11 mouse cellular contexts compared by ENCODE assay signal in genomic region chr6:100146360-100146935, GRCm38 (mm10).
DNase-seq lines count a peak whose midpoint lies in the region; ATAC-seq lines count a peak whose summit lies in the region.
"Had no signal": no experiment of that assay in that cellular context is flagged by ENCODE, and none has a peak within 500 bp of the region (broad histone marks: within the 10 kb centered on the region; RNA-seq: fewer than 3 reads in every experiment).

No protein-coding gene starts in this region.

- 40% methylated on average over 5 of the region's 5 CpGs for WGBS in forebrain, embryonic 13.5 days
- 32% methylated on average over 5 of the region's 5 CpGs for WGBS in forebrain, embryonic 15.5 days

- DNase-seq in left cerebral cortex, postnatal 36 days (ENCODE audit: low spot score in 2 of 2), result peak; percentile 36
- DNase-seq in left cerebral cortex, adult 11 months (ENCODE audit: low spot score), result no peak
- DNase-seq in MN1 (ENCODE audit: low spot score), result peak; percentile 69
- DNase-seq in gastrocnemius, postnatal 25 days, result peak; percentile 41
- no peak for DNase-seq in c-Kit-positive CD71-positive TER-119-positive erythroid progenitor cells, embryonic 14.5 days (ENCODE audit: low spot score)
- no peak for DNase-seq in urinary bladder, adult 18-20 months (ENCODE audit: low spot score in 2 of 2)
- DNase-seq: cerebellum, adult 9-10 months had no signal

- H3K4me1 ChIP-seq in forebrain, embryonic 13.5 days, result peaks cover 49% of the 10 kb centered on the region
- peaks cover 44% of the 10 kb centered on the region for H3K4me1 ChIP-seq in forebrain, embryonic 15.5 days

- no peak overlapping the region for H3K9ac ChIP-seq in forebrain, embryonic 13.5 days
- no peak overlapping the region for H3K9ac ChIP-seq in forebrain, embryonic 15.5 days (replicated peaks)
- H3K9ac ChIP-seq: neural tube, embryonic 15.5 days had no signal

- peak; percentile 39; the same call in 1 of the 2 replicates for ATAC-seq in forebrain, embryonic 13.5 days
- ATAC-seq in forebrain, embryonic 15.5 days (replicated peaks), result no peak
- ATAC-seq: midbrain, embryonic 16.5 days had no signal

- intact Hi-C loops in left cerebral cortex, postnatal 36 days (cut with DNase I), result loop anchor here (10.0 kb wide), 1 partner anchor 242 kb away; no protein-coding TSS in a partner anchor

- H3K4me2 ChIP-seq in forebrain, embryonic 13.5 days, result no peak overlapping the region
- H3K4me2 ChIP-seq in forebrain, embryonic 15.5 days (replicated peaks), result no peak overlapping the region
- H3K4me2 ChIP-seq: neural tube, embryonic 15.5 days had no signal

- H3K36me3 ChIP-seq in forebrain, embryonic 13.5 days (ENCODE audit: poor library complexity, severe bottlenecking), result no peaks in the 10 kb centered on the region
- H3K36me3 ChIP-seq in forebrain, embryonic 15.5 days, result no peaks in the 10 kb centered on the region
- H3K36me3 ChIP-seq: neural tube, embryonic 15.5 days had no signal

- peaks cover 3% of the 10 kb centered on the region; the same call in 1 of the 2 replicates for H3K27me3 ChIP-seq in forebrain, embryonic 13.5 days
- no peaks in the 10 kb centered on the region for H3K27me3 ChIP-seq in forebrain, embryonic 15.5 days

- no peak overlapping the region for H3K27ac ChIP-seq in forebrain, embryonic 13.5 days
- H3K27ac ChIP-seq in forebrain, embryonic 15.5 days (replicated peaks), result no peak overlapping the region
- H3K27ac ChIP-seq: neural tube, embryonic 15.5 days had no signal

- no peaks in the 10 kb centered on the region for H3K9me3 ChIP-seq in forebrain, embryonic 13.5 days (replicated peaks)
- H3K9me3 ChIP-seq in forebrain, embryonic 15.5 days, result no peaks in the 10 kb centered on the region
- H3K9me3 ChIP-seq: neural tube, embryonic 15.5 days had no signal

- H3K4me3 ChIP-seq in forebrain, embryonic 13.5 days, result no peak overlapping the region
- no peak overlapping the region for H3K4me3 ChIP-seq in forebrain, embryonic 15.5 days
- H3K4me3 ChIP-seq: neural tube, embryonic 15.5 days had no signal

Comparison
In these comparisons a context has a peak if more than half of its experiments do, and no peak if none do; other contexts are left out.
1. DNase-seq: peak in left cerebral cortex, postnatal 36 days (2 of 2), MN1 (single experiment) and gastrocnemius, postnatal 25 days (single experiment); none in left cerebral cortex, adult 11 months (single experiment), c-Kit-positive CD71-positive TER-119-positive erythroid progenitor cells, embryonic 14.5 days (single experiment) and urinary bladder, adult 18-20 months (0 of 2).